Mouse (Mus musculus) small intestine, adult 2 months (tissue): ENCODE measurements around the gene Kcnk7. TPM values are rescaled to one million over a fixed set of nuclear protein-coding genes. Genes with fewer than 3 reads are reported as not detected.

Experiments used
- H3K27ac ChIP-seq: fragments of 200-500 bp; 2 replicates; pipeline ENCODE4 v1.5.1; 2012; ENCODE audit warnings: low read depth, low read length, control low read depth, inconsistent platforms; ENCODE audit not compliant: insufficient read depth
- H3K27me3 ChIP-seq: fragments of 200-500 bp; 2 replicates; pipeline ENCODE4 v1.6.1; 2012; ENCODE audit warnings: mild to moderate bottlenecking, moderate library complexity, low read length, inconsistent platforms; ENCODE audit not compliant: control insufficient read depth, insufficient read depth
- H3K36me3 ChIP-seq: fragments of 200-500 bp; 2 replicates; pipeline ENCODE4 v1.6.1; 2012; ENCODE audit warnings: mild to moderate bottlenecking, low read length, control low read depth, inconsistent platforms; ENCODE audit not compliant: control insufficient read depth, insufficient read depth
- H3K4me1 ChIP-seq: fragments of 200-500 bp; 2 replicates; pipeline ENCODE4 v1.6.1; 2012; ENCODE audit warnings: low read length, inconsistent platforms, mixed read lengths; ENCODE audit not compliant: control insufficient read depth, insufficient read depth, insufficient read length
- H3K4me3 ChIP-seq: fragments of 200-500 bp; 2 replicates; pipeline ENCODE4 v1.5.1; 2012; ENCODE audit warnings: low read depth, mild to moderate bottlenecking, control low read depth, inconsistent platforms, low read length, moderate library complexity
- CTCF ChIP-seq: fragments of 200-500 bp; IDR thresholded peaks from 2 replicates; pipeline ENCODE4 v1.5.1; 2012; ENCODE audit warnings: low read depth, mild to moderate bottlenecking, control low read depth, inconsistent platforms, low read length, moderate library complexity, mixed read lengths; ENCODE audit not compliant: insufficient replicate concordance, insufficient read length; ENCODE audit errors: extremely low read depth
- POLR2A ChIP-seq: fragments of 200-500 bp; IDR thresholded peaks from 2 replicates; pipeline ENCODE4 v1.6.1; 2012; ENCODE audit warnings: low read depth, mild to moderate bottlenecking, control low read depth, inconsistent platforms, low read length, moderate library complexity
- WGBS: fragments of 180-500 bp; shearing (Covaris S2); methylation state at CpG from one replicate; pipeline ENCODE4 v1.1.7; 2018; 5-methylcytosine and 5-hydroxymethylcytosine counted together
- polyA plus RNA-seq: library from polyadenylated mRNA; depleted of rRNA; stranded (reverse); fragments of >200 nt; gene quantifications from 2 replicates; pipeline ENCODE4 v1.2.3, GENCODE M21; 2012

Gene Kcnk7
- polyA plus RNA-seq, 1 experiment: not detected

GRCm38 (mm10) chr19:5731264-5731978 is 27.3 kb downstream of the Kcnk7 start:
- TF ChIP-seq CTCF (no peak), POLR2A (0 out of 2 replicates have a peak, but pooled peaks have one; percentile 43)
- Histone ChIP-seq H3K27ac (no peak overlapping the region), H3K4me1 (peaks cover 28% of the 10 kb centered on the region), H3K27me3 (no peaks in the 10 kb centered on the region), H3K36me3 (no peaks in the 10 kb centered on the region), H3K4me3 (peak overlapping the region; percentile 87)
- under 1% methylated on average over 47 of the region's 47 CpGs for WGBS

- peaks cover 11% of the 10 kb centered on the region for H3K4me1 ChIP-seq
- H3K27ac ChIP-seq: no peak overlapping the region
- TF ChIP-seq CTCF (no peak), POLR2A (no peak)
- 68% methylated on average over 9 of the region's 9 CpGs for WGBS
- H3K4me3 ChIP-seq: no peak overlapping the region
- no peaks in the 10 kb centered on the region for H3K36me3 ChIP-seq
- H3K27me3 ChIP-seq: no peaks in the 10 kb centered on the region
These were observed 30.2 kb downstream of the Kcnk7 start for GRCm38 (mm10) chr19:5734325-5734724.

- Histone ChIP-seq H3K4me1 (peaks cover 6% of the 10 kb centered on the region), H3K36me3 (no peaks in the 10 kb centered on the region), H3K4me3 (no peak overlapping the region), H3K27ac (no peak overlapping the region), H3K27me3 (peaks cover 26% of the 10 kb centered on the region)
- TF ChIP-seq CTCF: no peak
- no peak for TF ChIP-seq POLR2A
- WGBS: 44% methylated on average over 2 of the region's 2 CpGs
These were observed 35.3 kb downstream of the Kcnk7 start for GRCm38 (mm10) chr19:5739446-5739845.

GRCm38 (mm10) chr19:5740320-5741317 is 36.5 kb downstream of the Kcnk7 start, which contains the start of gene Ltbp3:
Gene Ltbp3, plus strand, starts transcription at chr19:5740904.
- Histone ChIP-seq H3K27me3 (peaks cover 27% of the 10 kb centered on the region), H3K27ac (peak within 1 kb of the TSS; percentile 59), H3K4me1 (peaks cover 6% of the 10 kb centered on the region), H3K36me3 (no peaks in the 10 kb centered on the region), H3K4me3 (peak within 1 kb of the TSS; percentile 61)
- no peak for TF ChIP-seq CTCF
- WGBS: 60% methylated on average over 14 of the region's 14 CpGs

- WGBS: under 1% methylated on average over 52 of the region's 55 CpGs
- Histone ChIP-seq H3K4me1 (peaks cover 12% of the 10 kb centered on the region), H3K36me3 (no peaks in the 10 kb centered on the region), H3K27me3 (peaks cover 33% of the 10 kb centered on the region), H3K4me3 (peak overlapping the region; percentile 61), H3K27ac (peak overlapping the region; percentile 59)
- TF ChIP-seq CTCF (no peak), POLR2A (peak; percentile 18; the same call in 1 of the 2 replicates)
These were observed 37.6 kb downstream of the Kcnk7 start for GRCm38 (mm10) chr19:5741641-5742240.

- H3K27me3 ChIP-seq: peaks cover 33% of the 10 kb centered on the region
- TF ChIP-seq CTCF (no peak), POLR2A (no peak)
- 0 out of 2 replicates have a peak overlapping the region, but pooled peaks have one; percentile 4 for H3K27ac ChIP-seq
- peaks cover 13% of the 10 kb centered on the region for H3K4me1 ChIP-seq
- peak overlapping the region; percentile 61 for H3K4me3 ChIP-seq
- no peaks in the 10 kb centered on the region for H3K36me3 ChIP-seq
- WGBS: 14% methylated on average over 32 of the region's 32 CpGs
These were observed 38.1 kb downstream of the Kcnk7 start for GRCm38 (mm10) chr19:5742241-5742641.
